Mouse (Mus musculus) lung, postnatal 0 days (tissue): ENCODE measurements around the gene Eri3.

Experiments used
- CTCF ChIP-seq: IDR thresholded peaks from 2 replicates; pipeline ENCODE4 v1.5.1; 2016; ENCODE audit warnings: antibody characterized with exemption, mild to moderate bottlenecking
- EP300 ChIP-seq: IDR thresholded peaks from 2 replicates; pipeline ENCODE4 v1.6.1; 2016; ENCODE audit warnings: antibody characterized with exemption, mild to moderate bottlenecking, control low read depth

DNA sequence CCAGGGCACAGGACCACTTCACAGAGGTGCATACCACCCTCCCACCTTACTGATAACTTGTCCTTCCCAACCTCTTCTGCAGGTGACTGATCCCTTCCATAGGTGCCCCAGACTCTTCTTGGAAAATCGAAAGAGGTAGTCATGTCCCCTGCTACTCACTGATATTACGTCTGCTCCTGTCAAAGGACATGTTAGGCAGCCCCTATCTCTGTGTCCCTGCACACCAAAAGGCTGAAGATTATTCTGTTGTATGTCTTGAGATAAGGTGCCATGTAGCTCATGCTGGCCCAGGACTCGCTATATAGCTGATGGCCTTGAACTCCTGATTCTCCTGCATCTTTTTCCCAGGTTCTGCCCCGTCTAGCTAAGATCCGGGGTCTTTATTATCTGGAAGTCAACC, 24.2 kb upstream of the Eri3 start:
- no peak for TF ChIP-seq CTCF
- no peak for TF ChIP-seq EP300
